Mouse (Mus musculus) liver, postnatal 0 days (tissue): ENCODE data around the gene Slc24a4. TPM values are rescaled to one million over a fixed set of nuclear protein-coding genes. Genes with fewer than 3 reads are reported as not detected.

Experiments used
- ATAC-seq: fragments of 200-750 bp; cut with Nextera tagmentation; 2 replicates; pipeline ENCODE4 v1.8.0; 2017; ENCODE audit warnings: mild to moderate bottlenecking, moderate library complexity
- DNase-seq: peaks from one replicate; pipeline ENCODE4 v3.0.0-alpha.2; 2016
- H3K27ac ChIP-seq: fragments of 300-500 bp; sonication (generic); 2 replicates; pipeline ENCODE4 v1.5.1; 2014; ENCODE audit warnings: antibody characterized with exemption, moderate library complexity, mild to moderate bottlenecking, low read depth
- H3K27me3 ChIP-seq: fragments of 300-500 bp; sonication (generic); 2 replicates; pipeline ENCODE4 v1.6.1; 2014; ENCODE audit warnings: low read length, control low read depth, mixed read lengths; ENCODE audit not compliant: insufficient read depth
- H3K36me3 ChIP-seq: fragments of 300-500 bp; sonication (generic); replicated peaks from 2 replicates; pipeline ENCODE4 v1.6.1; 2014; ENCODE audit warnings: mild to moderate bottlenecking, control low read depth, low read length, moderate library complexity, mixed read lengths; ENCODE audit not compliant: insufficient read depth
- H3K4me1 ChIP-seq: fragments of 300-500 bp; sonication (generic); 2 replicates; pipeline ENCODE4 v1.6.1; 2014; ENCODE audit warnings: antibody characterized with exemption, mild to moderate bottlenecking, control low read depth; ENCODE audit not compliant: insufficient read depth
- H3K4me2 ChIP-seq: fragments of 300-500 bp; sonication (generic); 2 replicates; pipeline ENCODE4 v1.6.1; 2014; ENCODE audit warnings: low read depth, mild to moderate bottlenecking, low read length, moderate library complexity, mixed read lengths
- H3K4me3 ChIP-seq: fragments of 300-500 bp; sonication (generic); 2 replicates; pipeline ENCODE4 v1.5.1; 2014; ENCODE audit warnings: low read depth, low read length
- H3K9ac ChIP-seq: fragments of 300-500 bp; sonication (generic); replicated peaks from 2 replicates; pipeline ENCODE4 v1.6.1; 2014; ENCODE audit warnings: mild to moderate bottlenecking, moderate library complexity
- H3K9me3 ChIP-seq: fragments of 300-500 bp; sonication (generic); 2 replicates; pipeline ENCODE4 v1.6.1; 2016; ENCODE audit warnings: mild to moderate bottlenecking, control low read depth, low read length, mixed read lengths
- CTCF ChIP-seq: sonication (generic); IDR thresholded peaks from 2 replicates; pipeline ENCODE4 v1.5.1; 2016; ENCODE audit warnings: antibody characterized with exemption, low read depth
- EP300 ChIP-seq: IDR thresholded peaks from 2 replicates; pipeline ENCODE4 v1.6.1; 2016; ENCODE audit warnings: antibody characterized with exemption, low read depth, mild to moderate bottlenecking
- WGBS: fragments of 180-500 bp; shearing (Covaris S2); extraction: QIAGEN DNeasy Blood & Tissue Kit; methylation state at CpG from one replicate; pipeline ENCODE4 v1.1.7; 2014; ENCODE audit not compliant: insufficient replicate concordance; 5-methylcytosine and 5-hydroxymethylcytosine counted together
- polyA plus RNA-seq: library from polyadenylated mRNA; unstranded; fragments of >200 nt; fragmentation: Nextera tagmentation; extraction: Ambion mirVana; gene quantifications from 2 replicates; pipeline ENCODE4 v1.2.1, GENCODE M21; 2015

Slc24a4 gene
- polyA plus RNA-seq, 1 experiment from 2014 or later, result 0.08 TPM

DNA sequence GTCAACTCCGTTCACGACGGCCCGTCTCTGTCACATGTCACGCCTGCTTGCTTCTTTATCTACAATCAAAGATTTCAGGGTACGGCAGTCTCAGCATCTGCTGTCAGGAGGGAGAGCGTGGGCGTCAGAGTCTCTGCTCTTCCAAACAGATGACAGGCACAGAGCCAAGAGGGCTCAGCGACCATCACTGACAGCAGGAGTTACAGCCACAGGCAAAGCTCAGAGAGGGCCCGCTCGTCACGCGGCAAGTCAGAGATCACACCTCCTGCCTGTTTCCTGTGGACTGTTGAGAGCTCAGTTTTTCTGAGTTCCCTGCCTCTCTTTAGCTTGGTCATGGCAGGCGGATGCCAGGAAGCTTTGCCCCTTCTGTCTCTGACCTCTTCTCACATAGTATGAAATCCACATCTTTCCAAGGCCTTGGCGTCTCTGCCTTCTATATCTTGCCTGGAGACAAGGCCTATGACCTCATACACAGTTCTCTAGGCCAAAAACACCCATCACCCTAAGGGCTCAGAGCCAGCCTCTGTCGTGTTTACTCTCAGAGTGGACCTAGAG lies 180.0 kb downstream of the Slc24a4 start:
- DNase-seq, result peak; percentile 54
- TF ChIP-seq EP300 (no peak), CTCF (no peak)

GRCm38 (mm10) chr12:102309099-102309799 lies 180.7 kb downstream of the Slc24a4 start:
- Histone ChIP-seq H3K27me3 (no peaks in the 10 kb centered on the region), H3K4me1 (peaks cover 51% of the 10 kb centered on the region), H3K4me2 (no peak overlapping the region), H3K9me3 (no peaks in the 10 kb centered on the region), H3K36me3 (peaks cover 14% of the 10 kb centered on the region), H3K9ac (no peak overlapping the region), H3K4me3 (no peak overlapping the region), H3K27ac (peak overlapping the region; percentile 34; the same call in 1 of the 2 replicates)
- WGBS, result 72% methylated on average over 11 of the region's 11 CpGs
- no peak for DNase-seq
- TF ChIP-seq CTCF, result no peak
- TF ChIP-seq EP300, result no peak
- ATAC-seq, result no peak

More for the DNA sequence above, 180.0 kb downstream of the Slc24a4 start:
- H3K27ac ChIP-seq, result peak overlapping the region; percentile 34
- no peak overlapping the region for H3K4me2 ChIP-seq
- peaks cover 8% of the 10 kb centered on the region for H3K36me3 ChIP-seq
- no peaks in the 10 kb centered on the region for H3K9me3 ChIP-seq
- no peak overlapping the region for H3K9ac ChIP-seq
- WGBS, result 32% methylated on average over 16 of the region's 16 CpGs
- H3K27me3 ChIP-seq, result no peaks in the 10 kb centered on the region
- no peak overlapping the region for H3K4me3 ChIP-seq
- peaks cover 58% of the 10 kb centered on the region for H3K4me1 ChIP-seq
- ATAC-seq, result peak; percentile 18; the same call in 1 of the 2 replicates

DNA sequence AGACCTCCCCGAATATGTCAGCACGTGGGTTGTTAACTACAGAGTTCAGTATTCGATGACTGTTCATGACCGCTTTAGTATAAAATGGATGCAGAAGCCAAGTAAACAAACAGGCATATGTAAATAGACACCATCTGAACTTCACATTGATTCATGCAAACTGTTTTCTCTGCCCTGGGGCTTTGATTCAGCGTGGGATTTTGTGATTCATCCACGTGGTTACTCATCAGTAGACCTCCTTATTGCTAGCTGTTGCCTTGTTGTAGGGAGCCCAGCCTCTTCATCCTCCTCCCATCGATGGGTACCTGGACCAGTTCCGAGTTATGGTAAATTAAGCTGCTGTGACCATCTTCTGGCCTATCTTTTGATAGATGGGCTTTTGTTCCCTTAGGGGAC lies 181.3 kb downstream of the Slc24a4 start:
- Histone ChIP-seq H3K4me2 (no peak overlapping the region), H3K27me3 (no peaks in the 10 kb centered on the region), H3K36me3 (peaks cover 18% of the 10 kb centered on the region), H3K9ac (no peak overlapping the region), H3K4me3 (no peak overlapping the region), H3K9me3 (no peaks in the 10 kb centered on the region), H3K4me1 (peaks cover 46% of the 10 kb centered on the region), H3K27ac (0 out of 2 replicates have a peak overlapping the region, but pooled peaks have one; percentile 6)
- DNase-seq, result no peak
- ATAC-seq, result no peak
- WGBS, result 74% methylated on average over 8 of the region's 8 CpGs
- TF ChIP-seq CTCF, result no peak
- no peak for TF ChIP-seq EP300

DNA sequence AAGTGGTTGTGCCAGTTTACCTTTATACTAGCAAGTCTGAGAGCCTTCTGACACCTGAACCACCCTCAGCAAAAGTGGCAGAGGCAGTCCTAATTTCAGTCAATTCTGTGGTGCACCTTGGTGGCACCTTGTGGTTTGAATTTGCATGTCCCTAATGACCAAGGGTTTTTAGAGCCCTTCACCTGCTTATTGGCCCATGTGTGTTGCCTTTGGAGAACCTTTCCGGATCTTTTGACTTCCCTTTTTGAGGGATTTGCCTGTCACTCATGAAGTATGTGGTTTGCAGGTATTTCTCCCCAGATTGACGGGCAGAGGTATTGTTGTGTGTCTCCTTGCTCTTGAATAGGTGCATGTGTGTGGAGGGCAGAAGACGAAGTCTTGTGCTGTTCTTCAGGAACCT lies 181.7 kb downstream of the Slc24a4 start:
- H3K27me3 ChIP-seq, result no peaks in the 10 kb centered on the region
- peaks cover 22% of the 10 kb centered on the region for H3K36me3 ChIP-seq
- TF ChIP-seq EP300, result no peak
- no peak overlapping the region for H3K27ac ChIP-seq
- H3K4me2 ChIP-seq, result no peak overlapping the region
- no peak overlapping the region for H3K9ac ChIP-seq
- 82% methylated on average over 3 of the region's 3 CpGs for WGBS
- H3K4me1 ChIP-seq, result peaks cover 43% of the 10 kb centered on the region
- no peak overlapping the region for H3K4me3 ChIP-seq
- DNase-seq, result no peak
- H3K9me3 ChIP-seq, result no peaks in the 10 kb centered on the region
- ATAC-seq, result no peak

GRCm38 (mm10) chr12:102311454-102311853 lies 182.9 kb downstream of the Slc24a4 start:
- no peak overlapping the region for H3K27ac ChIP-seq
- WGBS, result 65% methylated on average over 5 of the region's 5 CpGs
- H3K36me3 ChIP-seq, result peaks cover 26% of the 10 kb centered on the region
- H3K4me2 ChIP-seq, result no peak overlapping the region
- no peak for TF ChIP-seq EP300
- no peak for TF ChIP-seq CTCF
- no peak for DNase-seq
- no peaks in the 10 kb centered on the region for H3K27me3 ChIP-seq
- H3K4me3 ChIP-seq, result no peak overlapping the region
- no peak for ATAC-seq
- peaks cover 35% of the 10 kb centered on the region for H3K4me1 ChIP-seq
- no peak overlapping the region for H3K9ac ChIP-seq
- H3K9me3 ChIP-seq, result no peaks in the 10 kb centered on the region

Other genes with a start within 250 kb of the Slc24a4 start
- gene Trip11, start 215.5 kb upstream of the Slc24a4 start, polyA plus RNA-seq, result 8.1 and 12.0 TPM in 2 replicates
- 7.4 and 7.6 TPM in 2 replicates for gene Atxn3, start 170.5 kb upstream of the Slc24a4 start, polyA plus RNA-seq
- 11.4 and 12.0 TPM in 2 replicates for gene Cpsf2, start 152.7 kb upstream of the Slc24a4 start, polyA plus RNA-seq
- gene Rin3, start 154.3 kb downstream of the Slc24a4 start, polyA plus RNA-seq, result 8.3 and 10.0 TPM in 2 replicates